Mouse (Mus musculus): ENCODE data around the gene Cd300a. TPM values are rescaled to one million over a fixed set of nuclear protein-coding genes. Genes with fewer than 3 reads are reported as not detected.

Gene Cd300a
- polyA plus RNA-seq, 2 experiments: 2.1 to 3.7 TPM

DNA sequence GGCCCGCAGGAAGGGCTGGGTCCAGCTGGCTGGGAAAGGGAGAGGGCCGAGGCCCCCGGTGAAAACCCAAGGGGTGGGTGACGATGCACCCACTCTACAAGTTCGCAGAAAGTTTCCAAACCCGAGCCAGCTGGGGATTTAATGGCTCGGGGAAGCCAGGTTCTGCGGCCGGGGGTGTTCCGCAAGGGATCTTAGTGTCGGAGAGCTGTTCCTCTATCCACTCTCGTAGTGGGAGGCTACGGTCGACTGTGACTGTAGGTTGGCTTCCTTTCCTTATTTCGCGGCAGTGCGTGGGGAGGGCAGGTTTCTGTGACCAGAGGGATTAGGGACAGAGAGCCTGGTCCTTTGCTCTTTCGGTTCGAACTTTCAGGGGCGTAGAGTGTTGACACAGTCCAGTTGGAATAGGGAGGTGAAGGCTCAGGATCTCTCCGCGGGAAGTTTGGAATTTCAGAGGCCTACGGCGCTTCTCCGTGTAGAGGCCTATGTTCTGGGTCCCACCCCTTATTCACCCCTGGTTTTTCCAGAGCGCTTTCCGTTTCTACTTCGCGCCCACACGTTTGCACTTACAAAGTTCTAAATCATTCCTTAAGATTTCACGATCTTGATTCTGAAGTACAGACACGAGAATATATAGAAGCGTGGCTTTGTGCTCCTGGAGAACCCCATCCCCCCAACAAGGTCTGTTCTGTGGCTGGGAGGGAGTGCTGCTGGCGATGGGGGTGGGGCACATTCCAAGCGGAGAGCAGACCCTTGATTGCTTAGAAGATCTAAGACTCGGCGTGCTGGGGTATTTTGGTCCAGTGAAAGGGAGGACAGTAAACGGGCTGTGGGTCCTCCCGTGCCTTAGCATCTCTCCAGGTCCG is 37.3 kb upstream of the Cd300a start:
- no peak for DNase-seq (ENCODE audit: low read depth in 3 of 3, low spot score in 3 of 3)
- H3K27me3 ChIP-seq (ENCODE audit: control insufficient read depth, insufficient read depth, low read length): peaks cover 43% of the 10 kb centered on the region
- TF ChIP-seq CTCF (IDR thresholded peaks at IDR 0.05; ENCODE audit: low read depth) (no peak), EP300 (IDR thresholded peaks at IDR 0.05; ENCODE audit: low read depth) (no peak)

DNA sequence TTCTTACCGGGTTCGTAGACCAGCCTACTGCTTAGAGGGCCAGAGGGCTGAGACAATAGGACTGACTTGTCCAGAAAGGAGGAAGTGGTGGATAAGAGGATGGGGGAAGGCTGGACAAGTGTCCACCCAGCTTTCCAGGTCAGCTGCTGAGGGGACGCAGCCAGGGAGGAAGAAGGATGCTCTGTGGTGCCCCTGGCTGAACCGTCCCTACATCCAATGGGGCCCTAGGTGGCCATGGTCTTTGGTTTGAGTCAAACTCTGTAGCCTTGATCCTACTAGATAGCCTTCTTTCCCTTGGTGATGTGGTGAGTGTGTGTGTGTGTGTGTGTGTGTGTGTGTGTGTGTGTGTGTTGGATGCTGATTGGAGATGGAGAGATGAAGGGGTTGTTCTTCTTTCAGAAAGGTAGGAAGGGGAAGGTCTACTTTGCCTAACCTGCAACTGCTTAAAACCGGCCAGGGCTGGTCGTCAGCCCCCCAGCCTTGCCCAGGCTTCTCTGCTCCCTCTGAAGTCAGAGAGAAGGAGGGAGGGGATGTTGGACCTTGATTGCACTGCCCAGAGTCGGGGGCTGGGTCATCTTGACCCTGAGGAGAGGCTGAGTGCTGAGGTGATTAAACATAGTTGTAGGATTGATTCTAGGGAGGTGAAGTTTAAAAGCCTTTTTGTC is 36.5 kb upstream of the Cd300a start:
- Histone ChIP-seq H3K4me1 (replicated peaks; ENCODE audit: control insufficient read depth in 2 of 2, insufficient read depth in 2 of 2, low read length in 1 of 2) (no peaks in the 10 kb centered on the region), H3K36me3 (replicated peaks; ENCODE audit: control insufficient read depth, insufficient read depth, low read depth) (no peaks in the 10 kb centered on the region), H3K27me3 (ENCODE audit: control insufficient read depth, insufficient read depth, low read length) (peaks cover 43% of the 10 kb centered on the region), H3K4me3 (ENCODE audit: insufficient read depth in 1 of 2, low read depth in 2 of 2, low read length in 2 of 2) (peak overlapping the region; percentile 52 to 64), H3K9me3 (ENCODE audit: control insufficient read depth, low read length) (no peaks in the 10 kb centered on the region), H3K4me2 (ENCODE audit: low read depth) (peak overlapping the region; percentile 68), H3K27ac (no peak overlapping the region), H3K9ac (replicated peaks) (no peak overlapping the region)
- DNase-seq (ENCODE audit: low read depth in 3 of 3, low spot score in 3 of 3): no peak
- TF ChIP-seq EP300 (IDR thresholded peaks at IDR 0.05; ENCODE audit: low read depth) (no peak), CTCF (IDR thresholded peaks at IDR 0.05; ENCODE audit: low read depth) (no peak)
- WGBS (ENCODE audit: insufficient replicate concordance): 23% methylated on average over 7 of the region's 7 CpGs
- no peak for ATAC-seq (ENCODE audit: insufficient read depth)

More for the DNA sequence above, 37.3 kb upstream of the Cd300a start:
- Histone ChIP-seq H3K9ac (replicated peaks) (peak overlapping the region; percentile 37; the same call in 1 of the 2 replicates), H3K4me2 (ENCODE audit: low read depth) (peak overlapping the region; percentile 68), H3K27ac (no peak overlapping the region; the same call in 1 of the 2 replicates), H3K9me3 (ENCODE audit: control insufficient read depth, low read length) (no peaks in the 10 kb centered on the region), H3K36me3 (replicated peaks; ENCODE audit: control insufficient read depth, insufficient read depth, low read depth) (no peaks in the 10 kb centered on the region), H3K4me1 (replicated peaks; ENCODE audit: control insufficient read depth in 2 of 2, insufficient read depth in 2 of 2, low read length in 1 of 2) (no peaks in the 10 kb centered on the region), H3K4me3 (ENCODE audit: insufficient read depth in 1 of 2, low read depth in 2 of 2, low read length in 2 of 2) (peak overlapping the region; percentile 52 to 64)
- ATAC-seq (ENCODE audit: insufficient read depth): no peak
- WGBS (ENCODE audit: insufficient replicate concordance): 2% methylated on average over 40 of the region's 40 CpGs

DNA sequence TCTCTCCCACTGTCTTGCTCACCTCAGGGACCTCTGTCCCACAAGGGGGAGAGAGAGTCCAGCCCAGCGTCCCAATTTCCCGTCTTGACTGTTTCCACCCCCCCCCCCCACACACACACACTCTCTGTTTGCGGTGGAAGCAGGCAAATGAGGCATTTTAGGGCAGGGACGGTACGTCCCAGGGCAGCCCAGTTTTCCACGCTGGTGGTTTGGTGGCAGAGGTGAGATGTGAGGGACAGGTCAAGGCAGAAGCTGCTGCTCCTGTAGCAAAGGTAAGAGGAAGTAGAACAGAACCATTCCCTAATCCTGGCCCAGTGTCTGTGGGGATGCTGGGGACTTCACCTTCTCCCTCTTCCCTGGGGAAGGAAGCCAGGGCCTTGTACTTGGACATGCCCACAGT is 35.3 kb upstream of the Cd300a start:
- Histone ChIP-seq H3K27ac (no peak overlapping the region), H3K4me2 (ENCODE audit: low read depth) (no peak overlapping the region), H3K36me3 (replicated peaks; ENCODE audit: control insufficient read depth, insufficient read depth, low read depth) (no peaks in the 10 kb centered on the region), H3K27me3 (ENCODE audit: control insufficient read depth, insufficient read depth, low read length) (peaks cover 43% of the 10 kb centered on the region), H3K4me3 (ENCODE audit: insufficient read depth in 1 of 2, low read depth in 2 of 2, low read length in 2 of 2) (no peak overlapping the region), H3K4me1 (replicated peaks; ENCODE audit: control insufficient read depth in 2 of 2, insufficient read depth in 2 of 2, low read length in 1 of 2) (no peaks in the 10 kb centered on the region), H3K9me3 (ENCODE audit: control insufficient read depth, low read length) (no peaks in the 10 kb centered on the region), H3K9ac (replicated peaks) (no peak overlapping the region)
- ATAC-seq (ENCODE audit: insufficient read depth) (no peak), DNase-seq (ENCODE audit: low read depth in 3 of 3, low spot score in 3 of 3) (no peak)
- TF ChIP-seq EP300 (IDR thresholded peaks at IDR 0.05; ENCODE audit: low read depth): no peak
- no peak for TF ChIP-seq CTCF (IDR thresholded peaks at IDR 0.05; ENCODE audit: low read depth)
- WGBS (ENCODE audit: insufficient replicate concordance): 52% methylated on average over 6 of the region's 6 CpGs

DNA sequence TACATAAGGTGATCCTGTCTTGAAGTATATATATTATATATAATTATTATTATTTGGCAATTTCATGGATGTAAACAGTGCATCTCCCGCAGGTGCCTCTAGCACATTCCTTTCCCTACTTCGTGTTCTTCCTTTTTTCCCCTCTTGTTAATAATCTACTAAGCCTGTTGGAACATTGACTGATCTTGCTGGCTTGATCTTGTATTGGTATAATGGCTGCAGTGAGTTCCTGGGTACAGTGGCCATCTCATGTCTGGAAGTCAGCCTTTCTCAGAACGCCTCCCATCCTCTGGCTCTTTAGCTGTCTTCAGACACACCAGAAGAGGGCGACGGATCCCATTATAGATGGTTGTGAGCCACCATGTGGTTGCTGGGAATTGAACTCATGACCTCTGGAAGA is 33.7 kb upstream of the Cd300a start:
- H3K9ac ChIP-seq (replicated peaks): no peak overlapping the region
- 74% methylated on average over 5 of the region's 5 CpGs for WGBS (ENCODE audit: insufficient replicate concordance)
- H3K27ac ChIP-seq: no peak overlapping the region
- TF ChIP-seq EP300 (IDR thresholded peaks at IDR 0.05; ENCODE audit: low read depth) (no peak), CTCF (IDR thresholded peaks at IDR 0.05; ENCODE audit: low read depth) (0 out of 2 replicates have a peak, but pooled peaks have one; percentile 3)
- H3K9me3 ChIP-seq (ENCODE audit: control insufficient read depth, low read length): no peaks in the 10 kb centered on the region
- H3K4me1 ChIP-seq (replicated peaks; ENCODE audit: control insufficient read depth in 2 of 2, insufficient read depth in 2 of 2, low read length in 1 of 2): no peaks in the 10 kb centered on the region
- DNase-seq (ENCODE audit: low read depth in 3 of 3, low spot score in 3 of 3) (no peak), ATAC-seq (ENCODE audit: insufficient read depth) (no peak)
- H3K4me3 ChIP-seq (ENCODE audit: insufficient read depth in 1 of 2, low read depth in 2 of 2, low read length in 2 of 2): no peak overlapping the region
- H3K27me3 ChIP-seq (ENCODE audit: control insufficient read depth, insufficient read depth, low read length): peaks cover 30% of the 10 kb centered on the region
- H3K36me3 ChIP-seq (replicated peaks; ENCODE audit: control insufficient read depth, insufficient read depth, low read depth): no peaks in the 10 kb centered on the region
- no peak overlapping the region for H3K4me2 ChIP-seq (ENCODE audit: low read depth)

DNA sequence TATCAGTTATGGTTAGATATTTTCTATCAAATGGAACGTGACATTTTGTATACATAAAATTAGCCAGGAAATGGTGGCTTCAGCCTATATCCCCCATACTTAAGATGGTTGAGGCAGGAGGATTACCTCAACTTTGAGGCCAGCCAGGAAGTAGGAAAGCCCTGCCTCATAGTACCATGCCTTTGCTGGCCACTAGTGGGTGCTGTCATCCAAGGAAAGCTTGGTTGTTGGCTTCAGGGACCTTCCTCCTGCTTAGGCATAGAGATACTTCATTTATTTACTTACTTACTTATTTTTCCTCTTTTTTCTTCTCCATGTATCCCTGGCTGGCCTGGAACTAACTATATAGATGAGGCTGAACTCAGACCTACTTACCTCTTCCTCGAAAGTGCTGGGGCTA is 31.2 kb upstream of the Cd300a start:
- H3K27ac ChIP-seq: no peak overlapping the region
- WGBS (ENCODE audit: insufficient replicate concordance): 72% methylated on average over 2 of the region's 2 CpGs
- H3K27me3 ChIP-seq (ENCODE audit: control insufficient read depth, insufficient read depth, low read length): peaks cover 4% of the 10 kb centered on the region
- H3K4me2 ChIP-seq (ENCODE audit: low read depth): no peak overlapping the region
- ATAC-seq (ENCODE audit: insufficient read depth) (no peak), DNase-seq (ENCODE audit: low read depth in 3 of 3, low spot score in 3 of 3) (no peak)
- H3K9ac ChIP-seq (replicated peaks): no peak overlapping the region
- TF ChIP-seq EP300 (IDR thresholded peaks at IDR 0.05; ENCODE audit: low read depth) (no peak), CTCF (IDR thresholded peaks at IDR 0.05; ENCODE audit: low read depth) (peak; percentile 71)
- no peaks in the 10 kb centered on the region for H3K9me3 ChIP-seq (ENCODE audit: control insufficient read depth, low read length)
- no peak overlapping the region for H3K4me3 ChIP-seq (ENCODE audit: insufficient read depth in 1 of 2, low read depth in 2 of 2, low read length in 2 of 2)
- H3K4me1 ChIP-seq (replicated peaks; ENCODE audit: control insufficient read depth in 2 of 2, insufficient read depth in 2 of 2, low read length in 1 of 2): no peaks in the 10 kb centered on the region
- no peaks in the 10 kb centered on the region for H3K36me3 ChIP-seq (replicated peaks; ENCODE audit: control insufficient read depth, insufficient read depth, low read depth)

Measured in liver, embryonic 14.5 days (tissue).